Mouse (Mus musculus) lung, postnatal 10 days (tissue): ENCODE data around the gene Tspan11.

Experiments
- DNase-seq: peaks from one replicate; pipeline ENCODE4 v3.0.0; 2021

Tspan11 gene

GRCm38 (mm10) chr6:127996928-127997327 is 109.5 kb downstream of the Tspan11 start:
- DNase-seq, result no peak

- DNase-seq, result no peak
Observed at GRCm38 (mm10) chr6:127999118-127999517, 111.7 kb downstream of the Tspan11 start.

- no peak for DNase-seq
Observed at GRCm38 (mm10) chr6:128000777-128001176, 113.4 kb downstream of the Tspan11 start.

- DNase-seq, result no peak
Observed at GRCm38 (mm10) chr6:128001587-128001986, 114.2 kb downstream of the Tspan11 start.

GRCm38 (mm10) chr6:128002104-128002503 is 114.7 kb downstream of the Tspan11 start:
- DNase-seq, result no peak

GRCm38 (mm10) chr6:128002667-128003066 is 115.3 kb downstream of the Tspan11 start:
- DNase-seq, result no peak

GRCm38 (mm10) chr6:128003542-128003941 is 116.2 kb downstream of the Tspan11 start:
- DNase-seq, result peak; percentile 37
